Mouse (Mus musculus): ENCODE measurements at regions not wholly inside any gene's neighbourhood (a gene's known extent, or its start where the extent isn't known, plus 50 kb on each side); places are given as distances from the start of the nearest gene placed in this dataset.

DNA sequence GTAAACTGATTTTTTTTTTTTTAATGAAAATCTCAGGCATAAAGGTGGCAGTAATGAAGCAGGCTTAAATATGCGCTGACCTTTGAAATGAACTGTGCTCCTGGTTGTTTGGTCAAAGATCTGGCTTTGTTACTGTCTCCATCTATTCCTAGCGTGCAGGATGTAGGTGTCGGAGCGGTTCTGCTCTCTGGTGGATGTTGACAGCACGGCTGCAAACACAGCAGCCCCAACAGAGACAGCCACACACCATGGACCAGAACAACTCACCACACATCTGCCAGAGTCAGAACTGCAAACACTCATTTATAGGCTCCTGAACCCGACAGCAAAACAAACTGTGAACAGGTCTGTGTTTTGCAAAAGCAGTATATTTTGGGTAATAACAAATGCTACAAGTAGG lies 251.1 kb upstream of the Mms22l start:
- H3K4me3 ChIP-seq (replicated peaks in 1 of 3; ENCODE audit: low read depth in 2 of 3, low read length in 2 of 3, poor library complexity in 1 of 3): no peak overlapping the region
- in situ Hi-C loops (cut with MboI; ENCODE audit: low pct_ligation_motif_present, low pct_unique_long_range_greater_than_20kb, low sequenced_read_pairs): no loop called here
- H3K4me1 ChIP-seq (ENCODE audit: control insufficient read depth in 1 of 2, insufficient read depth in 2 of 2): no peaks in the 10 kb centered on the region
- TF ChIP-seq NELFE (IDR thresholded peaks at IDR 0.05; ENCODE audit: low read depth, low read length) (no peak), EP300 (IDR thresholded peaks at IDR 0.05; ENCODE audit: low read length) (no peak), CTCF (conservative IDR thresholded peaks at IDR 0.05 in 1 of 2, IDR thresholded peaks at IDR 0.05 in 1 of 2; ENCODE audit: low read depth in 2 of 2, low read length in 2 of 2) (no peak), PAX5 (IDR thresholded peaks at IDR 0.05; ENCODE audit: low read length) (no peak), KAT2A (IDR thresholded peaks at IDR 0.05; ENCODE audit: insufficient replicate concordance, low read length) (no peak), CHD2 (IDR thresholded peaks at IDR 0.05; ENCODE audit: low read length) (no peak), ZMIZ1 (IDR thresholded peaks at IDR 0.05; ENCODE audit: low read depth, low read length) (no peak), USF2 (conservative IDR thresholded peaks at IDR 0.05; ENCODE audit: low read depth, low read length) (no peak), POLR2AphosphoS2 (IDR thresholded peaks at IDR 0.05; ENCODE audit: low read depth, low read length) (no peak), CHD1 (IDR thresholded peaks at IDR 0.05; ENCODE audit: low read depth, low read length) (no peak), MXI1 (IDR thresholded peaks at IDR 0.05; ENCODE audit: low read depth, low read length) (no peak), GABPA (IDR thresholded peaks at IDR 0.05; ENCODE audit: insufficient replicate concordance, low read depth, low read length) (no peak), ZC3H11A (IDR thresholded peaks at IDR 0.05; ENCODE audit: low read depth, low read length) (no peak), ZNF384 (IDR thresholded peaks at IDR 0.05; ENCODE audit: low read depth, low read length) (no peak), UBTF (IDR thresholded peaks at IDR 0.05; ENCODE audit: low read depth, low read length) (no peak), RCOR1 (conservative IDR thresholded peaks at IDR 0.05; ENCODE audit: low read depth, low read length) (no peak), ELF1 (IDR thresholded peaks at IDR 0.05; ENCODE audit: low read depth, low read length) (no peak), RAD21 (IDR thresholded peaks at IDR 0.05; ENCODE audit: low read depth, low read length) (no peak), TCF12 (IDR thresholded peaks at IDR 0.05; ENCODE audit: low read depth, low read length) (no peak)
- H3K27ac ChIP-seq (ENCODE audit: insufficient read depth, low read depth): no peak overlapping the region
- no peaks in the 10 kb centered on the region for H3K9me3 ChIP-seq (replicated peaks; ENCODE audit: low read length)
- no peaks in the 10 kb centered on the region for H3K79me2 ChIP-seq (replicated peaks; ENCODE audit: control insufficient read depth, extremely low read depth, insufficient read depth, poor library complexity, severe bottlenecking)
- no peak overlapping the region for H3K4me2 ChIP-seq (ENCODE audit: insufficient read depth, low read depth, poor library complexity, severe bottlenecking)
- H3K27me3 ChIP-seq (replicated peaks): no peaks in the 10 kb centered on the region
- H3K9ac ChIP-seq (ENCODE audit: insufficient read depth, low read depth): no peak overlapping the region
- DNase-seq (ENCODE audit: extremely low read depth): no peak
- H3K36me3 ChIP-seq (replicated peaks in 1 of 2; ENCODE audit: control insufficient read depth in 1 of 2, insufficient read depth in 1 of 2, low read length in 1 of 2): no peaks in the 10 kb centered on the region
- dilution Hi-C loops (cut with MboI; ENCODE audit: extremely low pct_ligation_motif_present, extremely low pct_unique_long_range_greater_than_20kb, low sequenced_read_pairs): no loop called here

DNA sequence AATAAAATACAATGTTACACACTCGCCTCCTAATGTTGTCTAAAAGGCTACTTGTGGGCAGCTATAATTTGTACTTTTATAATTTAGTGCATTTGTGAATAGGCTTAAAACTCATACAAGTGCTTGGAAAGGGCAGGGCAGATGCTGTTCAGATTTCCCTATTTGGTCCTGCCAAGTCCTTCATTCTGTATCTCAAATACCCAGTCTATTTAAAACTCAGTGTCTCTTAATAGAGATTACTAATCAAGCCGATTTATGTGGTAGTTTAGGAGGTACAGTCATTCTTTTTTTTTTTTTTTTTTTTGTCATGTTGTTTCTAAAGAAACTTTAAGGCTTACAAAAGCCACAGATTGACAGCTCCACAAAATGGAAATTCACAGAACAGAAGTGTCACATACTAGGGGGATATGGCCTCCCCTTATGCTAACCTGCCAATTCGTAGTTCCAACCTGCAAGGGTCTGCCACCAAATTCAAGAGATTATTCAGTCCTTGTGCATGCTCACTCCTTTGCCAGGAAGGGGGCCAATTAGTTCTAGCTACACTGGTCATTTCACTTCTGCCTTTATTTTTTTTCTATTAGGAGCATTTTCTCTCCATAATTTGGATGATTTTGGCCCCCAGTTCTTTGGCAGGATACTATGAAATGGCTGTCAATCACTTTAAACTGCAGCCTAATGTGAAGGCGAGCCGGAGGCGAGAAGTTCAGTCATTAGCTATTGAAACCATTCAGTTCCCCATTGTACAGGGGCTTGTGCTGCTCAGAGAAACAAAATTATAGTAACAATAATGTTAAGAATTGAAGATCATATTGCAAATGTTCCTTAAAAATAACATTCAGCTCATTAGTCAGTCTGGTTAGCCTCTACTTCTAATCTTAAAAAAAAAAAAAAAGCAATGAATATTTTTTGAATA lies 247.9 kb upstream of the Mms22l start:
- DNase-seq (ENCODE audit: extremely low read depth): no peak
- H3K4me2 ChIP-seq (ENCODE audit: insufficient read depth, low read depth, poor library complexity, severe bottlenecking): no peak overlapping the region
- no peaks in the 10 kb centered on the region for H3K27me3 ChIP-seq (replicated peaks)
- H3K79me2 ChIP-seq (replicated peaks; ENCODE audit: control insufficient read depth, extremely low read depth, insufficient read depth, poor library complexity, severe bottlenecking): no peaks in the 10 kb centered on the region
- no peak overlapping the region for H3K9ac ChIP-seq (ENCODE audit: insufficient read depth, low read depth)
- TF ChIP-seq MAZ (IDR thresholded peaks at IDR 0.05; ENCODE audit: low read depth, low read length) (no peak), ELF1 (IDR thresholded peaks at IDR 0.05; ENCODE audit: low read depth, low read length) (no peak), POLR2AphosphoS2 (IDR thresholded peaks at IDR 0.05; ENCODE audit: low read depth, low read length) (no peak), SMC3 (IDR thresholded peaks at IDR 0.05; ENCODE audit: low read depth, low read length) (no peak)
- dilution Hi-C loops (cut with MboI; ENCODE audit: extremely low pct_ligation_motif_present, extremely low pct_unique_long_range_greater_than_20kb, low sequenced_read_pairs): no loop called here
- in situ Hi-C loops (cut with MboI; ENCODE audit: low pct_ligation_motif_present, low pct_unique_long_range_greater_than_20kb, low sequenced_read_pairs): no loop called here
- H3K27ac ChIP-seq (ENCODE audit: insufficient read depth, low read depth): no peak overlapping the region
- no peak overlapping the region for H3K4me3 ChIP-seq (replicated peaks in 1 of 3; ENCODE audit: low read depth in 2 of 3, low read length in 2 of 3, poor library complexity in 1 of 3)
- no peaks in the 10 kb centered on the region for H3K9me3 ChIP-seq (replicated peaks; ENCODE audit: low read length)
- H3K4me1 ChIP-seq (ENCODE audit: control insufficient read depth in 1 of 2, insufficient read depth in 2 of 2): no peaks in the 10 kb centered on the region
- no peaks in the 10 kb centered on the region for H3K36me3 ChIP-seq (replicated peaks in 1 of 2; ENCODE audit: control insufficient read depth in 1 of 2, insufficient read depth in 1 of 2, low read length in 1 of 2)
